In genomic region chr8:126682817-126683554, GRCm38 (mm10) we compare ENCODE assay signal across 14 mouse cellular contexts.
DNase-seq lines count a peak whose midpoint lies in the region; ATAC-seq and TF ChIP-seq lines count a peak whose summit lies in the region.
"Had no signal": no experiment of that assay in that cellular context is flagged by ENCODE, and none has a peak within 500 bp of the region (broad histone marks: within the 10 kb centered on the region; RNA-seq: fewer than 3 reads in every experiment).

No protein-coding gene starts in this region.

- no peak overlapping the region for H3K4me2 ChIP-seq in forebrain, embryonic 14.5 days (ENCODE audit: low read length)
- H3K4me2 ChIP-seq in kidney, embryonic 15.5 days: no peak overlapping the region
- H3K4me2 ChIP-seq in intestine, embryonic 16.5 days (ENCODE audit: low read depth, low read length): no peak overlapping the region
- H3K4me2 ChIP-seq: liver, embryonic 13.5 days had no signal

- H3K36me3 ChIP-seq in forebrain, embryonic 14.5 days (ENCODE audit: control insufficient read depth, insufficient read depth, low read length): no peaks in the 10 kb centered on the region
- no peaks in the 10 kb centered on the region for H3K36me3 ChIP-seq in forebrain, embryonic 10.5 days (replicated peaks)
- no peaks in the 10 kb centered on the region for H3K36me3 ChIP-seq in kidney, embryonic 15.5 days
- H3K36me3 ChIP-seq in intestine, embryonic 16.5 days (ENCODE audit: control insufficient read depth, insufficient read depth, low read length): no peaks in the 10 kb centered on the region
- H3K36me3 ChIP-seq: liver, embryonic 13.5 days; midbrain, embryonic 10.5 days had no signal

- H3K9me3 ChIP-seq in forebrain, embryonic 14.5 days (replicated peaks; ENCODE audit: control insufficient read depth, low read length): no peaks in the 10 kb centered on the region
- H3K9me3 ChIP-seq in forebrain, embryonic 10.5 days: peaks cover 4% of the 10 kb centered on the region; the same call in 1 of the 2 replicates
- H3K9me3 ChIP-seq in kidney, embryonic 15.5 days (replicated peaks): no peaks in the 10 kb centered on the region
- 0 out of 2 replicates have a peak, but pooled peaks cover 3% of the 10 kb centered on the region for H3K9me3 ChIP-seq in intestine, embryonic 16.5 days (ENCODE audit: control insufficient read depth, low read length)
- H3K9me3 ChIP-seq: liver, embryonic 13.5 days; midbrain, embryonic 10.5 days had no signal

- DNase-seq in forebrain, embryonic 14.5 days (ENCODE audit: low spot score): no peak
- no peak for DNase-seq in forebrain, embryonic 10.5 days (ENCODE audit: extremely low spot score, low spot score)
- no peak for DNase-seq in kidney, postnatal 4 days
- peak; percentile 53 for DNase-seq in brain, embryonic 14.5 days (ENCODE audit: low read depth)
- peak in 1 of 2 experiments; percentile 66 for DNase-seq in layer of hippocampus, adult 2 months (ENCODE audit: low spot score in 2 of 2)
- no peak for DNase-seq in thymus, postnatal 25 days
- DNase-seq: kidney, adult 11 months; liver, embryonic 13.5 days; right cerebral cortex, postnatal 25 days; thymus, adult 18-20 months had no signal

- H3K9ac ChIP-seq in forebrain, embryonic 14.5 days (ENCODE audit: low read length): no peak overlapping the region
- H3K9ac ChIP-seq in kidney, embryonic 15.5 days: no peak overlapping the region
- no peak overlapping the region for H3K9ac ChIP-seq in intestine, embryonic 16.5 days (ENCODE audit: low read depth, low read length)
- H3K9ac ChIP-seq: liver, embryonic 13.5 days had no signal

- 70% methylated on average over 9 of the region's 9 CpGs for WGBS in forebrain, embryonic 14.5 days
- WGBS in forebrain, embryonic 10.5 days: 76% methylated on average over 9 of the region's 9 CpGs
- WGBS in kidney, embryonic 15.5 days: 70% methylated on average over 9 of the region's 9 CpGs
- 83% methylated on average over 9 of the region's 9 CpGs for WGBS in intestine, embryonic 16.5 days

- no peak for TF ChIP-seq CTCF in brain, embryonic 14.5 days (IDR thresholded peaks at IDR 0.05; ENCODE audit: borderline replicate concordance, extremely low read depth, insufficient read depth, insufficient read length)
- TF ChIP-seq CTCF in layer of hippocampus, adult 2 months (conservative IDR thresholded peaks at IDR 0.05): no peak

- TF ChIP-seq POLR2A in brain, embryonic 14.5 days (IDR thresholded peaks at IDR 0.05; ENCODE audit: borderline replicate concordance, extremely low read depth, insufficient read depth, insufficient read length, poor library complexity, severe bottlenecking): no peak

- no peak overlapping the region for H3K4me3 ChIP-seq in forebrain, embryonic 14.5 days (ENCODE audit: low read depth, low read length)
- no peak overlapping the region for H3K4me3 ChIP-seq in forebrain, embryonic 10.5 days
- H3K4me3 ChIP-seq in kidney, embryonic 15.5 days (replicated peaks): no peak overlapping the region
- no peak overlapping the region for H3K4me3 ChIP-seq in layer of hippocampus, adult 2 months
- no peak overlapping the region for H3K4me3 ChIP-seq in intestine, embryonic 16.5 days (ENCODE audit: low read length)
- H3K4me3 ChIP-seq: erythroblast, embryonic 14.5 days; liver, embryonic 13.5 days; midbrain, embryonic 10.5 days had no signal

- H3K27ac ChIP-seq in forebrain, embryonic 14.5 days (ENCODE audit: low read depth, low read length): no peak overlapping the region
- no peak overlapping the region for H3K27ac ChIP-seq in forebrain, embryonic 10.5 days
- H3K27ac ChIP-seq in kidney, embryonic 15.5 days: peak overlapping the region; percentile 66
- peak overlapping the region; percentile 47; the same call in 1 of the 2 replicates for H3K27ac ChIP-seq in layer of hippocampus, adult 2 months
- no peak overlapping the region for H3K27ac ChIP-seq in intestine, embryonic 16.5 days (ENCODE audit: low read length)
- H3K27ac ChIP-seq: liver, embryonic 13.5 days had no signal

- no peaks in the 10 kb centered on the region for H3K27me3 ChIP-seq in forebrain, embryonic 14.5 days (replicated peaks; ENCODE audit: control insufficient read depth, insufficient read depth, low read length)
- no peaks in the 10 kb centered on the region for H3K27me3 ChIP-seq in forebrain, embryonic 10.5 days (ENCODE audit: poor library complexity, severe bottlenecking)
- no peaks in the 10 kb centered on the region for H3K27me3 ChIP-seq in kidney, embryonic 15.5 days
- no peaks in the 10 kb centered on the region for H3K27me3 ChIP-seq in intestine, embryonic 16.5 days (replicated peaks; ENCODE audit: control insufficient read depth, insufficient read depth, low read length)
- H3K27me3 ChIP-seq: liver, embryonic 13.5 days had no signal

- ATAC-seq in forebrain, embryonic 14.5 days: peak; percentile 46; the same call in 1 of the 2 replicates
- no peak for ATAC-seq in kidney, embryonic 15.5 days (replicated peaks; ENCODE audit: low FRiP score)
- no peak for ATAC-seq in intestine, embryonic 16.5 days

- H3K4me1 ChIP-seq in forebrain, embryonic 14.5 days (ENCODE audit: control insufficient read depth, insufficient read depth, low read length): peaks cover 6% of the 10 kb centered on the region; the same call in 1 of the 2 replicates
- peaks cover 22% of the 10 kb centered on the region for H3K4me1 ChIP-seq in forebrain, embryonic 10.5 days
- H3K4me1 ChIP-seq in kidney, embryonic 15.5 days: peaks cover 41% of the 10 kb centered on the region
- H3K4me1 ChIP-seq in intestine, embryonic 16.5 days (ENCODE audit: control insufficient read depth, insufficient read depth, low read length): 0 out of 2 replicates have a peak, but pooled peaks cover 5% of the 10 kb centered on the region
- H3K4me1 ChIP-seq: liver, embryonic 13.5 days had no signal

Comparison
In these comparisons a context has a peak if more than half of its experiments do, and no peak if none do; other contexts are left out.
1. H3K27ac ChIP-seq: peak in kidney, embryonic 15.5 days (single experiment) and layer of hippocampus, adult 2 months (single experiment); none in forebrain, embryonic 14.5 days (single experiment), forebrain, embryonic 10.5 days (single experiment) and intestine, embryonic 16.5 days (single experiment).